Mouse (Mus musculus) brain, embryonic 14.5 days (tissue): ENCODE results near the gene Ildr2.

Experiments used
- CTCF ChIP-seq: fragments of 200-500 bp; IDR thresholded peaks from 2 replicates; pipeline ENCODE4 v1.5.1; 2012; ENCODE audit warnings: inconsistent platforms, mild to moderate bottlenecking, moderate library complexity, borderline replicate concordance; ENCODE audit not compliant: insufficient read depth, insufficient read length; ENCODE audit errors: extremely low read depth
- POLR2A ChIP-seq: fragments of 200-500 bp; IDR thresholded peaks from 2 replicates; pipeline ENCODE4 v1.6.1; 2012; ENCODE audit warnings: mild to moderate bottlenecking, inconsistent platforms, borderline replicate concordance; ENCODE audit not compliant: poor library complexity, insufficient read depth, insufficient read length, severe bottlenecking; ENCODE audit errors: extremely low read depth

DNA sequence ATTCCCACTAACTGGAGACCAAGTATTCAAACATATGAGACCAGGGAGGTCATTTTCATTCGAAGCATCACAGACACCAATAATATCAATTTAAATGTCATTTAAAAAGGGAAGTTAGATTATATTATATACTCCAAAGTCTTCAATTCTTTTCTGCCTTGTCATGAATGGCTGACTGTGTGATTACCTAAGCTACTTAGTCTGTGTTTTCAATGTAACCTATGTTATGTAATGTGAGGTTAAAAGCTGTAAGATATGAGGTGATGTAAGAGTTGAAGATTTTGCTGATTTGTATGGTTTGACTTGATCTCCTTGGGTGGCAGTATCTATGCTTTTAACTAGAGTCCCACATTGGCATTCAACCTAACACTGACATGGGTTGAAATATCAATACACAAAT lies 88.6 kb downstream of the Ildr2 start:
- no peak for TF ChIP-seq CTCF
- no peak for TF ChIP-seq POLR2A
